Mouse (Mus musculus) thymus, postnatal 14 days (tissue): ENCODE results near the gene Gnai2.

Source experiments
- DNase-seq: peaks from one replicate; pipeline ENCODE4 v3.0.0; 2021

Gnai2 gene

GRCm38 (mm10) chr9:107607653-107608245 lies 27.4 kb downstream of the Gnai2 start:
- DNase-seq: no peak

GRCm38 (mm10) chr9:107607036-107607435 lies 28.1 kb downstream of the Gnai2 start:
- DNase-seq: no peak

GRCm38 (mm10) chr9:107606591-107606990 lies 28.6 kb downstream of the Gnai2 start:
- no peak for DNase-seq

- no peak for DNase-seq
These were observed 30.0 kb downstream of the Gnai2 start for GRCm38 (mm10) chr9:107605041-107605661.

GRCm38 (mm10) chr9:107603251-107603650 lies 31.9 kb downstream of the Gnai2 start:
- no peak for DNase-seq

- peak; percentile 94 for DNase-seq
These were observed 33.0 kb downstream of the Gnai2 start for GRCm38 (mm10) chr9:107602068-107602648.

- DNase-seq: no peak
These were observed 33.9 kb downstream of the Gnai2 start for GRCm38 (mm10) chr9:107601275-107601674.

- DNase-seq: peak; percentile 38
These were observed 34.4 kb downstream of the Gnai2 start for GRCm38 (mm10) chr9:107600745-107601144.

GRCm38 (mm10) chr9:107599842-107600241 lies 35.3 kb downstream of the Gnai2 start:
- no peak for DNase-seq

GRCm38 (mm10) chr9:107599433-107599832 lies 35.7 kb downstream of the Gnai2 start:
- no peak for DNase-seq

GRCm38 (mm10) chr9:107598385-107598784 lies 36.8 kb downstream of the Gnai2 start:
- no peak for DNase-seq

- DNase-seq: no peak
These were observed 38.3 kb downstream of the Gnai2 start for GRCm38 (mm10) chr9:107596619-107597569.

- DNase-seq: no peak
These were observed 40.7 kb downstream of the Gnai2 start for GRCm38 (mm10) chr9:107594281-107595062.

- no peak for DNase-seq
These were observed 41.8 kb downstream of the Gnai2 start for GRCm38 (mm10) chr9:107593101-107593976.

- DNase-seq: no peak
These were observed 44.5 kb downstream of the Gnai2 start for GRCm38 (mm10) chr9:107590773-107591060.

GRCm38 (mm10) chr9:107590058-107590772 lies 45.0 kb downstream of the Gnai2 start:
- no peak for DNase-seq

- DNase-seq: no peak
These were observed 47.1 kb downstream of the Gnai2 start for GRCm38 (mm10) chr9:107587833-107588639.

- peak; percentile 99 for DNase-seq
These were observed 48.0 kb downstream of the Gnai2 start, which contains the start of gene Ifrd2 for GRCm38 (mm10) chr9:107586974-107587832. Gene Ifrd2, plus strand, starts transcription at chr9:107587642.

GRCm38 (mm10) chr9:107586504-107586903 lies 48.7 kb downstream of the Gnai2 start:
- DNase-seq: no peak
